Mouse (Mus musculus): ENCODE measurements at regions not wholly inside any gene's neighbourhood (a gene's known extent, or its start where the extent isn't known, plus 50 kb on each side); places are given as distances from the start of the nearest gene placed in this dataset.
"Not testable (repeated sequence)": the region's sequence is repeated elsewhere in the genome, so short reads cannot be mapped to it uniquely, and the experiment has no call there.

DNA sequence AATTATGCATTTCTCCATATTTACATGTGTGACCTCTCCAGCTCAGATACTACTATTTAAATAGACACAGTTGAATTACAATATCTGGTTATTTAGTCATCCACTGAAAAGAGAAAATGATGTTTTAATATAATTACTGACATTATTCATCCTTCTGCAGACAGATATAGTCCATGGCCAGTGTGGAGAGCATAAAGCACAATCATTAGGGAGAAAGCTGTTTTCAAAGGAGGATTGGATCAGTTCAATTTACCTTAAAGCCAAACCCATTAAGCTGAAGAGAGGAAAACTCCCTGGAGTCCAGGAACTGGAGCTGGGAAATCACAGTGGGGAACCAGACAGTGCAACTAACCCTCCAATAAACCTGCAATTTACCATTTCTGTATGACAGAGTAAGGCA lies 339.8 kb upstream of the Rgs17 start:
- no peak for DNase-seq

DNA sequence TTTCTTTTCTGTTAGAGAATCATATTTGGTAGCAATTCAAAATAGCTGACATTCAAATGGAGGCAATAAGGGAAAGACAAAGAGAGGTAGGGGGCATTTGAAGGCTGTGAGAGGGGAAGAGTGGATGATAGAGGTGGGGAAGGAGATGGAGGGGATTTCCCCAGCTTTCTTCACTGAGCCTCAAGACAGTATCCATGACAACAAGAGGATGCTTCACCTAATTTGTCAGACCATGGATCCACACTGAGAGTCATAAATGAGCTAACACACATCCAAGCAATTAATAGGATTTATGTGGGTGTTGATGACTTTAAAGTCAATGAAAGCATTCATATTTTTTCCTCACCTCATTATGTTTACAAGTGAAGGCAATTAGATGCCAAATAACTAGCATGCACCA lies 343.5 kb upstream of the Rgs17 start:
- no peak for DNase-seq

GRCm38 (mm10) chr10:6291388-6291787 lies 369.2 kb upstream of the Rgs17 start:
- DNase-seq, result no peak

- no peak for DNase-seq
Observed at GRCm38 (mm10) chr10:6296621-6297020, 374.4 kb upstream of the Rgs17 start.

DNA sequence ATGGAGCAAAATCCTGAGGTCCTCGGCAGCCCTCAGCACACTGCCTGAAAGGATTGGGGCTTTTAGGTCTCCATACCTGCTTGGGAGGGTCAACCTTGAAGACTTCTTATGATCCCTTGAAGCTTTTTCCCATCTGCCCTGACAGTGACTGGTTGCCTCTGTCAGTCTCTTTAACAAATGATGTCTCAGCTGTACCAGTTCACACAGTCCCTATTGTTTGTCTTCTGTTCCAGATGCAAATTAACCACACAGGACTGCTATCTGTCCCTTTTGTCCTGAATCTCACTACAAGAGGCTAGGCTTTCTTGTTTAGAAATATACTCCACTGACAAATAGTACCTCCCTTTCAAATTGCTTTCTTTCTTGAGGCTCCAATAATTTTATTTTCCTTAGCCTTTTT lies 375.6 kb upstream of the Rgs17 start:
- DNase-seq, result no peak

GRCm38 (mm10) chr10:6298682-6299081 lies 376.5 kb upstream of the Rgs17 start:
- no peak for DNase-seq

DNA sequence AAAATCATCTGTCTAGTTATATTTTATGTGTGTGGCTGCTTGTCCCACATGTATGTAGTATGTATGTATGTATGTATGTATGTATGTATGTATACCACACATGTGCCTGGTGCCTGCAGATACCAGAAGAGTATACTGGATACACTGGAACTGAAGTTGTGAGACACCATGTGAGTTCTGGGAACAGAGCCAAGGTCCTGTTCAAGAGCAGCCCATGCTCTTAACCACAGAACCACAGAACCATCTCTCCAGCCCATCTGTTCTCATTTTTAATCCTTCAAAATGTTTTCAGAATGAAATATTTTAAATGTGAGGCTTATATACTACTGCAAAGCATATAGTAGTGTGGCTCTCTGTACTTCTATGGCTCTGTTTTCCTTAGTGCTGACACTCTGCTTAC lies 379.3 kb upstream of the Rgs17 start:
- no peak for DNase-seq

DNA sequence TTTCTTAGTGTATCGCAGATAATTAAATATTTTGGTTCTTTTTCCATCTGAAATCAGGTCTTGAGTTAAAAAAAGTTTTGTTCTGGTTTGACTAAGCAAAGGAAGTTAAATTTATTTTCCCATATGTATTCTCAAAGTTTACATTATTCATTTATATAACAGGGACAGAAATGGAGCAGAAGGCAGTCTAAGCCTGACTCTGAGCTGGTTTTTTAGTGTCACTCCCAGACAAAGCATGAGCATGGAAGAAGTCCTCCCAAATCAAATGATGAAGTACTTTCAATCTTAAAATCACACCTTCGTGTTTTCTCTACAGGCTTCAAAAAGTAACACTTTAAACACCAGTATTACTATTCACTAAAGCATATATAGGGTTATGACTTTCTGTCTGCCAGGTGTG lies 387.2 kb upstream of the Rgs17 start:
- DNase-seq, result no peak

DNA sequence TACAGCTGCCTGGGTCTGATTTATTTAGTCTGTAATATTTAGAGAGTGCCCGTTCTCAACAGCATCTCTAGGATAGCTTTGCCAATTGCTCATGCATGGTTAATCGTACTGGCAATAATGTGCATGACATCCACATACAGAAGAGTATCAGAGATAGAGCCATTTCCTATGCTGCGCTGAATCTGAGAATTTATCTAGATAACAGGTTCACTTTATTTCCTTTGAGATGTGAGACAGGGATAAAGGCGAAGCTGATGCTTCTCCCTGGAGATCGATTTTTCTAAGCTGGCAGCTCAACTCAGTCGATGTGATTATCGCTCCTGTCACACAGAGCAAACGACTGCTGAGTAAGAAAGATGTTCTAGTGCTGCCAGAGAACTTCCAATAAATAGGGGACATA lies 416.7 kb upstream of the Oprm1 start:
- DNase-seq, result no peak

GRCm38 (mm10) chr10:6349216-6349615 lies 409.1 kb upstream of the Oprm1 start:
- not testable (repeated sequence) for DNase-seq

DNA sequence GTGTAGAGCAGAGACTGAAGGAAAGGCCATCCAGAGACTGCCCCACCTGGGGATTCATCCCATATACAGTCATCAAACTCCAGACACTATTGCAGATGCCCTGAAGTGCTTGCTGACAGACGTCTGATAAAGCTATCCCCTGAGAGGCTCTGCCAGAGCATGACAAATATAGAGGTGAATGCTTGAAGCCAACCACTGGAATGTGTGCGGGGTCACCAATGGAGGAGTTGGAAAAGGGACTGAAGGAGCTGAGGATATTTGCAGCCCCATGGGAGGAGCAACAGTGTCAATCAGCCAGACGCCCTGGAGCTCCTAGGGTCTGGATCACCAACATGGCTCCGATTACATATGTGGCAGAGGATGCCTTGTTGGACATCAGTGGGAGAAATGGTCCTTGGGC lies 392.1 kb upstream of the Oprm1 start:
- DNase-seq, result no peak

DNA sequence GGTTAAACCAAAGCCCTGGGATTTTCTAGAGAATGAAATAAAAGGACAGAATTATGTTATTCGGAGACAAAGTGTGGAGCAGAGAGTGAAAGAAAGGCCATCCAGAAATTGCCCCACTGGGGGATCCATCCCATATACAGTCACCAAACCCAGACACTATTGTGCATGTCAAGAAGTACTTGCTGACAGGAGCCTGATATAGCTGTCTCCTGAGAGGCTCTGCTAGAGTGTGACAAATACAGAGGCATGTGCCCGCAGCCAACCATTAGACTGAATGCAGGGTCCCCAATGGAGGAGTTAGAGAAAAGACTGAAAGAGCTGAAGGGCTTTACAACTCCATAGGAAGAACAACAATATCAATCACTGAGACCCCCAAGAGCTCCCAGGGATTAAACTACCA lies 386.6 kb upstream of the Oprm1 start:
- no peak for DNase-seq

DNA sequence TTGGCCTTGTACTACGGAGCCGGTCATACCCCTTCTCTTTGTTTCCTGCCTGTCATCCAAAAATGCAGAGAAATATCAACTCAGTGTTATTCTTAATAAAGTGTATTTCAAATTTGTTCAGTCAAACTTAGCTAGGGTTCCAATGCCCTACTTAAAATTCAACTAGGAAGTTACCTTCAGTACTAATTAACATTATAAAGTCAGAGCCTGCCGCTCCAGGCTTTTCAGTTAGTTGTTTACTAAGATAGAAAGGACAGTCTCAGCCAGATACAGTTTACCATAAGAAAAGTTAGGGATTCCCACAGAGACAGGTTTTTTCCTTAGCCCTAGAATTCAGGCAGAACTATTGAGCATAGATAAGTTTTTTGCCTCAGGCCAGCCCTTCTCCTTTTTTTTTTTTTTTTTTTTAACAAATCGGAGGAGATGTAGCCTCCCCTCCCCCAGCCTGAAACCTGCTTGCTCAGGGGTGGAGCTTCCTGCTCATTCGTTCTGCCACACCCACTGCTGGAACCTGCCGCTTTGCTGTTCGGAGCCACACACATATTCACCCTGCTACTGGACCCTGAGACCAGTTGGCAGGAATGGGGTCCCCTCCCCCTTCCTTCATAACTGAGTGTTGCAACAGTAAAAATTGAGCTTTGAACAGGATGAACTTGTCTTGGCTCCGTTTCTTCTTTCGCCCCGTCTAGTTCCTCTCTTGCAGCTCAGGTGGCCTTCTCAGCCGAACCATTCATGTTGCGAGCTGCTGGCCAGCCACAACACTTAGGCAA lies 340.8 kb upstream of the Oprm1 start:
- DNase-seq, result peak; percentile 67 to 77

GRCm38 (mm10) chr10:6418234-6418633 lies 340.1 kb upstream of the Oprm1 start:
- not testable (repeated sequence) for DNase-seq

- no peak for DNase-seq
Observed at GRCm38 (mm10) chr10:6465824-6466223, 292.5 kb upstream of the Oprm1 start.

- peak; percentile 2 to 18 for DNase-seq
Observed at GRCm38 (mm10) chr10:6480350-6480749, 278.0 kb upstream of the Oprm1 start.

GRCm38 (mm10) chr10:6488605-6489004 lies 269.7 kb upstream of the Oprm1 start:
- no peak for DNase-seq

DNA sequence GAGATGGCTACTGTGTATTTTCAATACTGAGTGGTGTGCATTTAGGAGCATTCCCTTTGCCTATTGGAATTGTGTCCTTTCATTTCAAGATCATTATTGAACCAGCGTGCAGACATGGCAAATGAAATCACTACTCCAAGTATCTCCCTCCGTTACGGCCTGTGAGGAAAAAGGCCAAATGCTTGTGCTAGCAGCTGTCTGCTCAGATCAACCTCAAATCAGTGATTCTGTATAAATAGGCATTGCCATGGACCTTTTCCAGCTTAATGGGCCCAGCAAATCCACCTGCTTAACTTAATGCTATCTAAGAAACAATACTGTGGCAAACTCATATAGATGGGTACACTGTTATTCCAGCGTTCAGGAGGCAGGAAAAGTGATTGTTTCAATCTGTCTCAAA lies 265.6 kb upstream of the Oprm1 start:
- no peak for DNase-seq

- no peak for DNase-seq
Observed at GRCm38 (mm10) chr10:6495081-6495480, 263.2 kb upstream of the Oprm1 start.

- DNase-seq, result no peak
Observed at GRCm38 (mm10) chr10:6514269-6514668, 244.0 kb upstream of the Oprm1 start.

GRCm38 (mm10) chr10:6562516-6562915 lies 195.8 kb upstream of the Oprm1 start:
- no peak for DNase-seq

GRCm38 (mm10) chr10:6578616-6579015 lies 179.7 kb upstream of the Oprm1 start:
- no peak for DNase-seq

DNA sequence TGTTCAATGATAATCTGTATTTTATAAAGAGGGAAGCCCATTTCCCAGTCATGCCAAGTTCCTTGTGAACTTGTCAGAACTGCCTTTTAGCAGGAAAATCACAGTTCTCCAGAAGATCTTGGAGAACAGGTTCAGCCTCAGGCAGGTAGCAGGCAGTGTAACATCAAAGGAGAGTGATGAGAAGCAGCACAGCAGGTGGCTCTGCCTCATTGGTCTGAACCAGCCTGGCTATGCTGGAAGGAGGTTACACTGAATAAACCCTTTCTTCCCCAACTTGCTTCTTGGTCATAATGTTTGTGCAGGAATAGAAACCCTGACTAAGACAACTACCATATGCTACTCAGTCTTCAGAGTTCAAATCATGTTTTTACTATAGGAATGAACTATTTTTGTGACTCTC lies 172.5 kb upstream of the Oprm1 start:
- not testable (repeated sequence) for DNase-seq

GRCm38 (mm10) chr10:6590211-6590610 lies 168.1 kb upstream of the Oprm1 start:
- no peak for DNase-seq

DNA sequence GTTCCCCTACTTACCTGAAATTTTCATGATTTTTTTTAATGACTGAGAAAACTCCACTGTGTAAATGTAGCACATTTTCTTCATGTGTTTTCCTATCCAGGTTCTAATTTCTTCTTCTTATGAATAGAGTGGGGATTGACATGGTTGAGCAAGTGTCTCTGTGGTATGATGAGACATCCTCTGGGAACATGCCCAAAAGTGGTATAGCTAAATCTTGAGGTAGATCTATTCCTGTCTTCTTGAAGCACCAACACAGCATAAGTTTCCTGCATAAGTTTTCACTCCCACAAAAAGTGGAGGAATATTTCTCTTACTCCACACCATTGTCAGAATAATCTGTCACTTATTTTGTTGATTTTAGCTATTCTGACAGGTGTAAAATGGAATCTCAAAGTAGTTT lies 161.1 kb upstream of the Oprm1 start:
- DNase-seq, result no peak

Data from kidney, adult 8-10 months (tissue).